Mouse (Mus musculus) embryonic fibroblast, embryonic 13.5 days (primary cell): Measurements from ENCODE around the gene Gnb2.

ENCODE experiments used
- CTCF ChIP-seq: IDR thresholded peaks from 2 replicates; pipeline ENCODE4 v1.5.1; 2011; ENCODE audit warnings: mild to moderate bottlenecking, control low read depth, low read length, moderate library complexity, borderline replicate concordance; ENCODE audit not compliant: insufficient read depth
- POLR2A ChIP-seq: IDR thresholded peaks from 2 replicates; pipeline ENCODE4 v1.6.1; 2011; ENCODE audit warnings: low read depth, mild to moderate bottlenecking, control low read depth, low read length, moderate library complexity

DNA sequence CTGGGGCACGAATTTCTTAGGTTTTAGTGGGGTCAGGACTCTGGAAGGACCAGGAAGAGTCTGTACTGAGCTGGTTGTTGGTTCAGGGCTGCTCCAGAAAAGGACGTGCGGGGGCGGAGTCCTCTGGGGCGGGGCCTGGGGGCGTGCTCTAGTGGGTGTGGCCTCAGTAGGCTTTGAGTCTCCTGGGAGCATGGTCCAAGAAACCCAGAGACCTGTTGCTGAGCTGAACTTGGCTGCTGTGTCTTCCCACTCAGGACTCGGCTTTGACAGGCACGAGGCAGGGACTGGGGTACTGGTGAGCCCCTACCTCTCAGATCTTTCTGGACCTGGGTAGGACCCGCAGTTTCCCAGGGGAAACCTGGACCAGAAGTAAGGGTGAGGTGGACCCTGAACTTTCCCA lies 36.4 kb upstream of the Gnb2 start, which contains the start of gene Tfr2:
- no peak for TF ChIP-seq POLR2A
- TF ChIP-seq CTCF = no peak
